In the genomic region with DNA sequence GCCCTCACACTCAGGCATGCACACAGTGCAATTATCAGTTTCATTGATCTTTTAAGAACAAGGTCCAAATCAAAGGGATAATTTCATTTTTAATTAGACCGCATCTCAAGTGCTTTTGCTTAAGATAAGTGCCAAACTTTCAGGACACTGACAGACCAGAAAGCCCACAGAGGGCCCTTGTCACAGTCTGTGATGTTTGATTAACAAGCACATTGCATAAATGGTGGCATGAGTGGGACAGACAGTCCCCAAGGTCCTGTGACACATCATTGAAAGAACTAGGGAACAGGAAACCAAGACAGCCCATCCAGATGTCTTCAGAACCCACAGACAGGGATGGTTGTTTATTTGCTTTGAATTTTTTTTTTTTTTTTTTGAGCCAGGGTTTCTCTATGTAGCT, we compare ENCODE assay signal across 15 mouse cellular contexts.
A peak's percentile ranks its signal among the peaks of the same experiment; 100 is the strongest.
DNase-seq lines count a peak whose midpoint lies in the region; ATAC-seq and TF ChIP-seq lines count a peak whose summit lies in the region.
"Had no signal": no experiment of that assay in that cellular context is flagged by ENCODE, and none has a peak within 500 bp of the region (broad histone marks: within the 10 kb centered on the region; RNA-seq: fewer than 3 reads in every experiment).

No protein-coding gene starts in this region.

- ATAC-seq in hindbrain, embryonic 12.5 days (ENCODE audit: low FRiP score) = no peak
- no peak for ATAC-seq in hindbrain, postnatal 0 days
- ATAC-seq in midbrain, embryonic 12.5 days (ENCODE audit: low FRiP score, low read depth) = peak; percentile 25; the same call in 1 of the 2 replicates
- ATAC-seq in midbrain, postnatal 0 days (ENCODE audit: low FRiP score) = no peak
- no peak for ATAC-seq in hindbrain, embryonic 14.5 days (ENCODE audit: low FRiP score)
- ATAC-seq in midbrain, embryonic 14.5 days (ENCODE audit: low FRiP score, low TSS enrichment) = no peak
- no peak for ATAC-seq in forebrain, embryonic 16.5 days
- ATAC-seq: CD4-positive, CD25-positive, alpha-beta regulatory T cell, adult 4 months; intestine, postnatal 0 days; liver, postnatal 0 days had no signal

- H3K4me3 ChIP-seq in hindbrain, embryonic 12.5 days = no peak overlapping the region
- no peak overlapping the region for H3K4me3 ChIP-seq in hindbrain, postnatal 0 days (ENCODE audit: low read length)
- H3K4me3 ChIP-seq in midbrain, embryonic 12.5 days = no peak overlapping the region
- no peak overlapping the region for H3K4me3 ChIP-seq in midbrain, postnatal 0 days (ENCODE audit: low read depth, low read length)
- no peak overlapping the region for H3K4me3 ChIP-seq in hindbrain, embryonic 14.5 days (replicated peaks; ENCODE audit: low read length)
- no peak overlapping the region for H3K4me3 ChIP-seq in midbrain, embryonic 14.5 days (replicated peaks; ENCODE audit: low read depth, low read length)
- no peak overlapping the region for H3K4me3 ChIP-seq in forebrain, embryonic 16.5 days (replicated peaks; ENCODE audit: low read length)

- no peaks in the 10 kb centered on the region for H3K9me3 ChIP-seq in hindbrain, embryonic 12.5 days (replicated peaks)
- H3K9me3 ChIP-seq in hindbrain, postnatal 0 days (ENCODE audit: low read length) = no peaks in the 10 kb centered on the region
- no peaks in the 10 kb centered on the region for H3K9me3 ChIP-seq in midbrain, embryonic 12.5 days
- no peaks in the 10 kb centered on the region for H3K9me3 ChIP-seq in midbrain, postnatal 0 days (ENCODE audit: low read length)
- no peaks in the 10 kb centered on the region for H3K9me3 ChIP-seq in hindbrain, embryonic 14.5 days (ENCODE audit: control insufficient read depth, low read length)
- no peaks in the 10 kb centered on the region for H3K9me3 ChIP-seq in midbrain, embryonic 14.5 days (ENCODE audit: control insufficient read depth, low read length)
- no peaks in the 10 kb centered on the region for H3K9me3 ChIP-seq in forebrain, embryonic 16.5 days (ENCODE audit: control insufficient read depth, low read length)

- 93% methylated on average over 1 of the region's 1 CpGs for WGBS in hindbrain, embryonic 12.5 days
- 86% methylated on average over 1 of the region's 1 CpGs for WGBS in hindbrain, postnatal 0 days
- WGBS in midbrain, embryonic 12.5 days = 84% methylated on average over 1 of the region's 1 CpGs
- 77% methylated on average over 1 of the region's 1 CpGs for WGBS in midbrain, postnatal 0 days
- WGBS in hindbrain, embryonic 14.5 days = 73% methylated on average over 1 of the region's 1 CpGs
- WGBS in midbrain, embryonic 14.5 days = 81% methylated on average over 1 of the region's 1 CpGs
- WGBS in forebrain, embryonic 16.5 days = 66% methylated on average over 1 of the region's 1 CpGs

- TF ChIP-seq CTCF in hindbrain, postnatal 0 days (IDR thresholded peaks at IDR 0.05; ENCODE audit: low read depth) = no peak
- TF ChIP-seq CTCF in midbrain, postnatal 0 days (IDR thresholded peaks at IDR 0.05) = no peak

- peaks cover 23% of the 10 kb centered on the region for H3K4me1 ChIP-seq in hindbrain, embryonic 12.5 days
- 0 out of 2 replicates have a peak, but pooled peaks cover 4% of the 10 kb centered on the region for H3K4me1 ChIP-seq in hindbrain, postnatal 0 days (ENCODE audit: insufficient read depth, low read length)
- peaks cover 21% of the 10 kb centered on the region for H3K4me1 ChIP-seq in midbrain, embryonic 12.5 days
- H3K4me1 ChIP-seq in midbrain, postnatal 0 days (ENCODE audit: insufficient read depth, low read length) = no peaks in the 10 kb centered on the region
- peaks cover 19% of the 10 kb centered on the region; the same call in 1 of the 2 replicates for H3K4me1 ChIP-seq in hindbrain, embryonic 14.5 days (replicated peaks; ENCODE audit: control insufficient read depth, insufficient read depth, low read length)
- peaks cover 12% of the 10 kb centered on the region; the same call in 1 of the 2 replicates for H3K4me1 ChIP-seq in midbrain, embryonic 14.5 days (ENCODE audit: control insufficient read depth, insufficient read depth, low read length)
- H3K4me1 ChIP-seq in forebrain, embryonic 16.5 days (replicated peaks; ENCODE audit: control insufficient read depth, insufficient read depth, low read length) = no peaks in the 10 kb centered on the region; the same call in 1 of the 2 replicates

- H3K9ac ChIP-seq in hindbrain, embryonic 12.5 days = no peak overlapping the region
- no peak overlapping the region for H3K9ac ChIP-seq in hindbrain, postnatal 0 days (replicated peaks; ENCODE audit: low read length)
- H3K9ac ChIP-seq in midbrain, embryonic 12.5 days (replicated peaks) = no peak overlapping the region
- H3K9ac ChIP-seq in midbrain, postnatal 0 days (replicated peaks; ENCODE audit: low read length, poor library complexity, severe bottlenecking) = no peak overlapping the region
- no peak overlapping the region for H3K9ac ChIP-seq in hindbrain, embryonic 14.5 days
- no peak overlapping the region for H3K9ac ChIP-seq in midbrain, embryonic 14.5 days (replicated peaks; ENCODE audit: low read length)
- no peak overlapping the region for H3K9ac ChIP-seq in forebrain, embryonic 16.5 days (replicated peaks; ENCODE audit: low read depth, low read length)
- H3K9ac ChIP-seq: liver, postnatal 0 days had no signal

- DNase-seq in hindbrain, postnatal 0 days (ENCODE audit: low spot score) = no peak
- DNase-seq in midbrain, postnatal 0 days (ENCODE audit: low spot score) = no peak
- no peak for DNase-seq in hindbrain, embryonic 14.5 days (ENCODE audit: low spot score)
- DNase-seq in midbrain, embryonic 14.5 days = peak; percentile 20
- no peak for DNase-seq in right cerebral cortex, postnatal 36 days (ENCODE audit: low spot score in 2 of 2)
- DNase-seq: cerebellum, postnatal 36 days; heart, postnatal 10 days; left cerebral cortex, postnatal 4 days; liver, postnatal 0 days; thymus, postnatal 4 days had no signal

- H3K27me3 ChIP-seq in hindbrain, embryonic 12.5 days = no peaks in the 10 kb centered on the region
- no peaks in the 10 kb centered on the region for H3K27me3 ChIP-seq in hindbrain, postnatal 0 days (ENCODE audit: insufficient read depth, low read length)
- H3K27me3 ChIP-seq in midbrain, embryonic 12.5 days = no peaks in the 10 kb centered on the region
- no peaks in the 10 kb centered on the region for H3K27me3 ChIP-seq in midbrain, postnatal 0 days (ENCODE audit: insufficient read depth, low read length)
- H3K27me3 ChIP-seq in hindbrain, embryonic 14.5 days (ENCODE audit: control insufficient read depth, insufficient read depth, low read length) = no peaks in the 10 kb centered on the region
- no peaks in the 10 kb centered on the region for H3K27me3 ChIP-seq in midbrain, embryonic 14.5 days (ENCODE audit: control insufficient read depth, insufficient read depth, low read length)
- H3K27me3 ChIP-seq in forebrain, embryonic 16.5 days (replicated peaks; ENCODE audit: control insufficient read depth, insufficient read depth, low read length) = no peaks in the 10 kb centered on the region

- no peak overlapping the region for H3K4me2 ChIP-seq in hindbrain, embryonic 12.5 days (replicated peaks)
- H3K4me2 ChIP-seq in hindbrain, postnatal 0 days (ENCODE audit: low read depth, low read length) = no peak overlapping the region
- no peak overlapping the region for H3K4me2 ChIP-seq in midbrain, embryonic 12.5 days (replicated peaks)
- no peak overlapping the region for H3K4me2 ChIP-seq in midbrain, postnatal 0 days (ENCODE audit: low read depth, low read length, poor library complexity, severe bottlenecking)
- no peak overlapping the region for H3K4me2 ChIP-seq in hindbrain, embryonic 14.5 days (replicated peaks)
- H3K4me2 ChIP-seq in midbrain, embryonic 14.5 days (ENCODE audit: low read length) = no peak overlapping the region
- H3K4me2 ChIP-seq in forebrain, embryonic 16.5 days (ENCODE audit: low read length) = no peak overlapping the region

- peak overlapping the region; percentile 53; the same call in 1 of the 2 replicates for H3K27ac ChIP-seq in hindbrain, embryonic 12.5 days
- H3K27ac ChIP-seq in hindbrain, postnatal 0 days = no peak overlapping the region
- no peak overlapping the region; the same call in 1 of the 2 replicates for H3K27ac ChIP-seq in midbrain, embryonic 12.5 days (replicated peaks)
- H3K27ac ChIP-seq in midbrain, postnatal 0 days (ENCODE audit: low read depth, low read length) = no peak overlapping the region
- H3K27ac ChIP-seq in hindbrain, embryonic 14.5 days = 0 out of 2 replicates have a peak overlapping the region, but pooled peaks have one; percentile 36
- H3K27ac ChIP-seq in midbrain, embryonic 14.5 days (replicated peaks; ENCODE audit: low read depth, low read length) = 0 out of 2 replicates have a peak overlapping the region, but pooled peaks have one; percentile 17
- no peak overlapping the region for H3K27ac ChIP-seq in forebrain, embryonic 16.5 days (ENCODE audit: low read length)

- no peaks in the 10 kb centered on the region for H3K36me3 ChIP-seq in hindbrain, embryonic 12.5 days
- H3K36me3 ChIP-seq in hindbrain, postnatal 0 days (ENCODE audit: insufficient read depth, low read length) = 0 out of 2 replicates have a peak, but pooled peaks cover 4% of the 10 kb centered on the region
- no peaks in the 10 kb centered on the region for H3K36me3 ChIP-seq in midbrain, embryonic 12.5 days
- no peaks in the 10 kb centered on the region; the same call in 1 of the 2 replicates for H3K36me3 ChIP-seq in midbrain, postnatal 0 days (ENCODE audit: insufficient read depth, low read length)
- H3K36me3 ChIP-seq in hindbrain, embryonic 14.5 days (replicated peaks; ENCODE audit: control insufficient read depth, insufficient read depth) = no peaks in the 10 kb centered on the region
- H3K36me3 ChIP-seq in midbrain, embryonic 14.5 days (ENCODE audit: control insufficient read depth, insufficient read depth, low read length) = no peaks in the 10 kb centered on the region
- no peaks in the 10 kb centered on the region for H3K36me3 ChIP-seq in forebrain, embryonic 16.5 days (ENCODE audit: control insufficient read depth, insufficient read depth)

Comparison
In these comparisons a context has a peak if more than half of its experiments do, and no peak if none do; other contexts are left out.
1. H3K27ac ChIP-seq: peak in hindbrain, embryonic 12.5 days (single experiment), hindbrain, embryonic 14.5 days (single experiment) and midbrain, embryonic 14.5 days (single experiment); none in hindbrain, postnatal 0 days (single experiment), midbrain, embryonic 12.5 days (single experiment), midbrain, postnatal 0 days (single experiment) and forebrain, embryonic 16.5 days (single experiment).